Mouse (Mus musculus): ENCODE data around the gene Ppil3. TPM values are rescaled to one million over a fixed set of nuclear protein-coding genes. Genes with fewer than 3 reads are reported as not detected.

Ppil3 gene
- 54.3 and 55.0 TPM in 2 replicates for polyA plus RNA-seq (2014; fragmentation: Nextera tagmentation; extraction: Ambion mirVana)

GRCm38 (mm10) chr1:58445143-58445722 lies at the start of gene Ppil3, which contains the start of gene Nif3l1:
TSS of gene Ppil3 (minus strand) at chr1:58445486.
TSS of gene Nif3l1 (plus strand) at chr1:58445151.
- Histone ChIP-seq H3K36me3 (ENCODE audit: control insufficient read depth, insufficient read depth, low read length) (peaks cover 30% of the 10 kb centered on the region), H3K9me3 (ENCODE audit: control insufficient read depth, low read length) (no peaks in the 10 kb centered on the region), H3K27ac (replicated peaks; ENCODE audit: low read depth, low read length) (peak within 1 kb of the TSS; percentile 85), H3K4me2 (ENCODE audit: low read length) (peak within 1 kb of the TSS; percentile 59), H3K27me3 (ENCODE audit: control insufficient read depth, insufficient read depth, low read length) (no peaks in the 10 kb centered on the region), H3K4me1 (ENCODE audit: control insufficient read depth, insufficient read depth, low read length) (peaks cover 18% of the 10 kb centered on the region), H3K9ac (replicated peaks; ENCODE audit: low read length) (peak within 1 kb of the TSS; percentile 83), H3K4me3 (replicated peaks; ENCODE audit: low read depth, low read length) (peak within 1 kb of the TSS; percentile 68)
- ATAC-seq (ENCODE audit: low FRiP score, low TSS enrichment) (peak; percentile 95), DNase-seq (peak; percentile 93)
- under 1% methylated on average over 33 of the region's 33 CpGs for WGBS

DNA sequence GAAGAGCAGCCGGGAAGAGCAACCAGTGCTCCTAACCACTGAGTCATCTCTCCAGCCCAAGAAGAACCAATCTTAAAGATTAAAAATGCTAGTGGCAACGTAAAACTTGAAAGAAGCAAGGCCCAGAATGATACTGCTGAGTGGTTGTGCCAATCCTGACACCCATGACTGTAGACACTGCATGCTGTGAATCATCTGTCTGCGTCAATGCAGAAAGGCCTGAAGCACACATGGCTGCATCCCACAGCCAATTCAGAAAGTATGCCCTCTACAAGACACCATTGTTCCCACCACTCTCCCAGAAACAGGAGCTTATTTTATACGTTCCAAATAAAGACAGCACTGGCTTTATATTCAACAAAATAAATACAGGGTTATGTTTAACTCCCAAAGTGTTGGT lies 37.4 kb upstream of the Ppil3 start:
- no peaks in the 10 kb centered on the region for H3K27me3 ChIP-seq (ENCODE audit: control insufficient read depth, insufficient read depth, low read length)
- DNase-seq (no peak), ATAC-seq (ENCODE audit: low FRiP score, low TSS enrichment) (no peak)
- H3K9ac ChIP-seq (replicated peaks; ENCODE audit: low read length), result no peak overlapping the region
- H3K4me3 ChIP-seq (replicated peaks; ENCODE audit: low read depth, low read length), result no peak overlapping the region
- no peaks in the 10 kb centered on the region for H3K9me3 ChIP-seq (ENCODE audit: control insufficient read depth, low read length)
- 94% methylated on average over 4 of the region's 4 CpGs for WGBS
- H3K27ac ChIP-seq (replicated peaks; ENCODE audit: low read depth, low read length), result no peak overlapping the region
- H3K4me1 ChIP-seq (ENCODE audit: control insufficient read depth, insufficient read depth, low read length), result no peaks in the 10 kb centered on the region
- no peak overlapping the region for H3K4me2 ChIP-seq (ENCODE audit: low read length)
- H3K36me3 ChIP-seq (ENCODE audit: control insufficient read depth, insufficient read depth, low read length), result peaks cover 78% of the 10 kb centered on the region

GRCm38 (mm10) chr1:58475662-58476061 lies 30.4 kb upstream of the Ppil3 start:
- Histone ChIP-seq H3K4me2 (ENCODE audit: low read length) (no peak overlapping the region), H3K4me1 (ENCODE audit: control insufficient read depth, insufficient read depth, low read length) (no peaks in the 10 kb centered on the region), H3K4me3 (replicated peaks; ENCODE audit: low read depth, low read length) (no peak overlapping the region), H3K36me3 (ENCODE audit: control insufficient read depth, insufficient read depth, low read length) (peaks cover 80% of the 10 kb centered on the region), H3K9ac (replicated peaks; ENCODE audit: low read length) (no peak overlapping the region), H3K9me3 (ENCODE audit: control insufficient read depth, low read length) (no peaks in the 10 kb centered on the region), H3K27ac (replicated peaks; ENCODE audit: low read depth, low read length) (no peak overlapping the region), H3K27me3 (ENCODE audit: control insufficient read depth, insufficient read depth, low read length) (no peaks in the 10 kb centered on the region)
- WGBS, result 96% methylated on average over 8 of the region's 8 CpGs
- no peak for ATAC-seq (ENCODE audit: low FRiP score, low TSS enrichment)
- no peak for DNase-seq

- Histone ChIP-seq H3K4me3 (replicated peaks; ENCODE audit: low read depth, low read length) (no peak overlapping the region), H3K27ac (replicated peaks; ENCODE audit: low read depth, low read length) (no peak overlapping the region), H3K36me3 (ENCODE audit: control insufficient read depth, insufficient read depth, low read length) (peaks cover 88% of the 10 kb centered on the region), H3K4me2 (ENCODE audit: low read length) (no peak overlapping the region), H3K9me3 (ENCODE audit: control insufficient read depth, low read length) (no peaks in the 10 kb centered on the region), H3K27me3 (ENCODE audit: control insufficient read depth, insufficient read depth, low read length) (no peaks in the 10 kb centered on the region), H3K4me1 (ENCODE audit: control insufficient read depth, insufficient read depth, low read length) (no peaks in the 10 kb centered on the region), H3K9ac (replicated peaks; ENCODE audit: low read length) (no peak overlapping the region)
- ATAC-seq (ENCODE audit: low FRiP score, low TSS enrichment) (no peak), DNase-seq (no peak)
- WGBS, result 96% methylated on average over 4 of the region's 4 CpGs
Observed at GRCm38 (mm10) chr1:58465561-58465960, 20.3 kb upstream of the Ppil3 start.

- Histone ChIP-seq H3K9me3 (ENCODE audit: control insufficient read depth, low read length) (no peaks in the 10 kb centered on the region), H3K4me1 (ENCODE audit: control insufficient read depth, insufficient read depth, low read length) (no peaks in the 10 kb centered on the region), H3K36me3 (ENCODE audit: control insufficient read depth, insufficient read depth, low read length) (peaks cover 88% of the 10 kb centered on the region), H3K9ac (replicated peaks; ENCODE audit: low read length) (no peak overlapping the region), H3K27me3 (ENCODE audit: control insufficient read depth, insufficient read depth, low read length) (no peaks in the 10 kb centered on the region), H3K4me2 (ENCODE audit: low read length) (no peak overlapping the region), H3K27ac (replicated peaks; ENCODE audit: low read depth, low read length) (no peak overlapping the region), H3K4me3 (replicated peaks; ENCODE audit: low read depth, low read length) (no peak overlapping the region)
- DNase-seq (no peak), ATAC-seq (ENCODE audit: low FRiP score, low TSS enrichment) (no peak)
- 97% methylated on average over 4 of the region's 4 CpGs for WGBS
Observed at GRCm38 (mm10) chr1:58465042-58465441, 19.8 kb upstream of the Ppil3 start.

DNA sequence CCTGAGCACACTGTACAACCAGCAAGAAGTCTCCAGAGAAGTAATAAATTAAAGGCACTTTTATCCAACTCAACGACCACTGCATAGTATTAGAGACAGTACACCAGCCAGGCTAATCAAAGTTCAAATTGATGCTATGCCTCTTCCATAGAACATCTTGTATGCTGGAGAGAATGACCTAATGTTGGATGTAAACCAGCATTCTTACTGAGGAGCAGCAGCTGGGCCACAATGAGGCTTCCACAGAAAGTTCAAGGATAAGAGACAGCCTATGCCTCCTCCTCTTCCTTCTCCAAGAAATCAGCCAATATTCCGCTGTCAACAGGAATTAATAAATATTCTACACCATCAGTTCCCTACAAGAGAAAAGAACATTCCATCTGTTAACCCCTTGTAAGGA lies 18.6 kb upstream of the Ppil3 start:
- no peak overlapping the region for H3K9ac ChIP-seq (replicated peaks; ENCODE audit: low read length)
- DNase-seq (no peak), ATAC-seq (ENCODE audit: low FRiP score, low TSS enrichment) (no peak)
- no peaks in the 10 kb centered on the region for H3K4me1 ChIP-seq (ENCODE audit: control insufficient read depth, insufficient read depth, low read length)
- no peak overlapping the region for H3K4me2 ChIP-seq (ENCODE audit: low read length)
- no peak overlapping the region for H3K27ac ChIP-seq (replicated peaks; ENCODE audit: low read depth, low read length)
- no peaks in the 10 kb centered on the region for H3K27me3 ChIP-seq (ENCODE audit: control insufficient read depth, insufficient read depth, low read length)
- 91% methylated on average over 2 of the region's 2 CpGs for WGBS
- H3K9me3 ChIP-seq (ENCODE audit: control insufficient read depth, low read length), result no peaks in the 10 kb centered on the region
- peaks cover 87% of the 10 kb centered on the region for H3K36me3 ChIP-seq (ENCODE audit: control insufficient read depth, insufficient read depth, low read length)
- H3K4me3 ChIP-seq (replicated peaks; ENCODE audit: low read depth, low read length), result no peak overlapping the region

DNA sequence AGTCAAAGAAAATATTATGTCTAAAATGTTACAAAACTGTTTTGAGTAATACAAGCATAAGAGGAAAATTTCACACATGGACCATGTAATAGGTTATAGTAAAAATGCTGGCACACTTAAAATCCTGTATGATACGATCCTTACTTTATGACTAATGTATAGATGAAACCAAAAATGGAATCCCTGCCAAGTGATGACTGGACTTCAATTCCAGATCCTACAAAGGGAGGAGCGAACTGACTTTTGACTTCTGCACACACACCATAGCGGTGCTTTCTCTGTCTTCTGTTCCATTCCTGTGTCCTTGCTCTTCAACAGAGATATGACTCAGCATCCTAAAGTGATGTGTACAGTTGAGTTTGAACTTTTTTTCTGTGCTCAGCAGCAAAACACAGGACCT lies 15.3 kb upstream of the Ppil3 start:
- no peak overlapping the region for H3K9ac ChIP-seq (replicated peaks; ENCODE audit: low read length)
- no peaks in the 10 kb centered on the region for H3K9me3 ChIP-seq (ENCODE audit: control insufficient read depth, low read length)
- no peak overlapping the region for H3K27ac ChIP-seq (replicated peaks; ENCODE audit: low read depth, low read length)
- ATAC-seq (ENCODE audit: low FRiP score, low TSS enrichment) (no peak), DNase-seq (no peak)
- WGBS, result 98% methylated on average over 3 of the region's 3 CpGs
- H3K4me2 ChIP-seq (ENCODE audit: low read length), result no peak overlapping the region
- no peaks in the 10 kb centered on the region for H3K27me3 ChIP-seq (ENCODE audit: control insufficient read depth, insufficient read depth, low read length)
- H3K36me3 ChIP-seq (ENCODE audit: control insufficient read depth, insufficient read depth, low read length), result peaks cover 90% of the 10 kb centered on the region
- H3K4me3 ChIP-seq (replicated peaks; ENCODE audit: low read depth, low read length), result no peak overlapping the region
- no peaks in the 10 kb centered on the region for H3K4me1 ChIP-seq (ENCODE audit: control insufficient read depth, insufficient read depth, low read length)

DNA sequence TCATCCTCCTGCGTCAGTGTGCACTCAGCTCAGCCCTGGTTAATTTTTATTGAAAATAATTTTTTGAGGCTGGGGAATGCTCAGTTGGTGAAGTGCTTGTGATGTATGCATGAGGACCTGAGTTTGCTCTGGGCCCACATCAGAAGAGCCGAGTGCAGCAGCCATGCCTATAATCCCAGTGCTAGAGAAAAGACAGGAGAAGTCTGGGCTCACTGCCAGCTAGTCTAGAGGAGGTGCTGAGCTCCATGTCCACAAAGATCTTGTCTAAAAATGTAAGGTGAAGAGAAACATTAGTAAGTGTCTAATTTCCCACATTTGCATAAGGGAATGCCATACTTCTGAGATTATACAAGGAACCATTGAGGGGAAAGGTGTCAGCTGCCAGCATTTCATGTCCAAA lies 13.6 kb upstream of the Ppil3 start:
- peaks cover 88% of the 10 kb centered on the region for H3K36me3 ChIP-seq (ENCODE audit: control insufficient read depth, insufficient read depth, low read length)
- no peak overlapping the region for H3K4me2 ChIP-seq (ENCODE audit: low read length)
- no peaks in the 10 kb centered on the region for H3K27me3 ChIP-seq (ENCODE audit: control insufficient read depth, insufficient read depth, low read length)
- H3K4me1 ChIP-seq (ENCODE audit: control insufficient read depth, insufficient read depth, low read length), result no peaks in the 10 kb centered on the region
- no peak overlapping the region for H3K4me3 ChIP-seq (replicated peaks; ENCODE audit: low read depth, low read length)
- 81% methylated on average over 2 of the region's 2 CpGs for WGBS
- DNase-seq (peak; percentile 12), ATAC-seq (ENCODE audit: low FRiP score, low TSS enrichment) (no peak)
- no peak overlapping the region for H3K9ac ChIP-seq (replicated peaks; ENCODE audit: low read length)
- no peak overlapping the region for H3K27ac ChIP-seq (replicated peaks; ENCODE audit: low read depth, low read length)
- no peaks in the 10 kb centered on the region for H3K9me3 ChIP-seq (ENCODE audit: control insufficient read depth, low read length)

GRCm38 (mm10) chr1:58458175-58458574 lies 12.9 kb upstream of the Ppil3 start:
- no peak overlapping the region for H3K27ac ChIP-seq (replicated peaks; ENCODE audit: low read depth, low read length)
- DNase-seq, result no peak
- H3K4me3 ChIP-seq (replicated peaks; ENCODE audit: low read depth, low read length), result no peak overlapping the region
- peaks cover 88% of the 10 kb centered on the region for H3K36me3 ChIP-seq (ENCODE audit: control insufficient read depth, insufficient read depth, low read length)
- 94% methylated on average over 5 of the region's 5 CpGs for WGBS
- no peaks in the 10 kb centered on the region for H3K9me3 ChIP-seq (ENCODE audit: control insufficient read depth, low read length)
- no peaks in the 10 kb centered on the region for H3K4me1 ChIP-seq (ENCODE audit: control insufficient read depth, insufficient read depth, low read length)
- H3K9ac ChIP-seq (replicated peaks; ENCODE audit: low read length), result no peak overlapping the region
- ATAC-seq (ENCODE audit: low FRiP score, low TSS enrichment), result no peak
- H3K27me3 ChIP-seq (ENCODE audit: control insufficient read depth, insufficient read depth, low read length), result no peaks in the 10 kb centered on the region
- no peak overlapping the region for H3K4me2 ChIP-seq (ENCODE audit: low read length)

Data from midbrain, embryonic 14.5 days (tissue).